Mouse (Mus musculus): ENCODE results near the gene Unc5b.
"Not testable (repeated sequence)": the region's sequence is repeated elsewhere in the genome, so short reads cannot be mapped to it uniquely, and the experiment has no call there.

Gene Unc5b

GRCm38 (mm10) chr10:60752040-60753020 lies 79.1 kb downstream of the Unc5b start, which contains the start of gene Slc29a3:
Slc29a3 (minus strand) TSS chr10:60752794.
- peak; percentile 89 for DNase-seq (ENCODE audit: low spot score)

- DNase-seq (ENCODE audit: low spot score): no peak
These were observed 83.6 kb downstream of the Unc5b start for GRCm38 (mm10) chr10:60747667-60748212.

- no peak for DNase-seq (ENCODE audit: low spot score)
These were observed 84.9 kb downstream of the Unc5b start for GRCm38 (mm10) chr10:60746512-60746911.

GRCm38 (mm10) chr10:60744543-60745290 lies 86.7 kb downstream of the Unc5b start:
- DNase-seq (ENCODE audit: low spot score): no peak

GRCm38 (mm10) chr10:60743681-60744080 lies 87.7 kb downstream of the Unc5b start:
- DNase-seq (ENCODE audit: low spot score): no peak

- no peak for DNase-seq (ENCODE audit: low spot score)
These were observed 88.4 kb downstream of the Unc5b start for GRCm38 (mm10) chr10:60742942-60743341.

- DNase-seq (ENCODE audit: low spot score): not testable (repeated sequence)
These were observed 89.1 kb downstream of the Unc5b start for GRCm38 (mm10) chr10:60742296-60742695.

- DNase-seq (ENCODE audit: low spot score): no peak
These were observed 89.9 kb downstream of the Unc5b start for GRCm38 (mm10) chr10:60741435-60741834.

GRCm38 (mm10) chr10:60739619-60740363 lies 91.6 kb downstream of the Unc5b start:
- DNase-seq (ENCODE audit: low spot score): no peak

- DNase-seq (ENCODE audit: low spot score): no peak
These were observed 93.3 kb downstream of the Unc5b start for GRCm38 (mm10) chr10:60737886-60738640.

- no peak for DNase-seq (ENCODE audit: low spot score)
These were observed 94.1 kb downstream of the Unc5b start for GRCm38 (mm10) chr10:60737169-60737728.

- no peak for DNase-seq (ENCODE audit: low spot score)
These were observed 95.6 kb downstream of the Unc5b start for GRCm38 (mm10) chr10:60735737-60736136.

- no peak for DNase-seq (ENCODE audit: low spot score)
These were observed 97.9 kb downstream of the Unc5b start for GRCm38 (mm10) chr10:60733471-60733870.

GRCm38 (mm10) chr10:60732397-60732861 lies 99.0 kb downstream of the Unc5b start:
- no peak for DNase-seq (ENCODE audit: low spot score)

GRCm38 (mm10) chr10:60731742-60732141 lies 99.6 kb downstream of the Unc5b start:
- DNase-seq (ENCODE audit: low spot score): no peak

- no peak for DNase-seq (ENCODE audit: low spot score)
These were observed 104.1 kb downstream of the Unc5b start for GRCm38 (mm10) chr10:60727301-60727700.

GRCm38 (mm10) chr10:60726896-60727295 lies 104.5 kb downstream of the Unc5b start:
- no peak for DNase-seq (ENCODE audit: low spot score)

- DNase-seq (ENCODE audit: low spot score): no peak
These were observed 106.9 kb downstream of the Unc5b start for GRCm38 (mm10) chr10:60724496-60724895.

GRCm38 (mm10) chr10:60723345-60723744 lies 108.0 kb downstream of the Unc5b start:
- no peak for DNase-seq (ENCODE audit: low spot score)

GRCm38 (mm10) chr10:60721640-60722039 lies 109.7 kb downstream of the Unc5b start:
- no peak for DNase-seq (ENCODE audit: low spot score)

GRCm38 (mm10) chr10:60720461-60720860 lies 110.9 kb downstream of the Unc5b start:
- no peak for DNase-seq (ENCODE audit: low spot score)
